Mouse (Mus musculus) liver, adult 2 months (tissue): ENCODE measurements around the gene Cdc42ep2.

ENCODE experiments used
- CTCF ChIP-seq: fragments of 200-500 bp; IDR thresholded peaks from 2 replicates; pipeline ENCODE4 v1.5.1; 2011; ENCODE audit warnings: low read depth, low read length, control low read depth
- POLR2A ChIP-seq: fragments of 200-500 bp; IDR thresholded peaks from 2 replicates; pipeline ENCODE4 v1.6.1; 2011; ENCODE audit warnings: low read length, control low read depth; ENCODE audit not compliant: insufficient read depth; ENCODE audit errors: extremely low read depth

GRCm38 (mm10) chr19:5964804-5965203 is 40.2 kb upstream of the Cdc42ep2 start:
- TF ChIP-seq POLR2A (no peak), CTCF (no peak)
